Mouse (Mus musculus) hindbrain, embryonic 14.5 days (tissue): ENCODE data around the gene Smo. TPM values are rescaled to one million over a fixed set of nuclear protein-coding genes. Genes with fewer than 3 reads are reported as not detected.

Source experiments
- ATAC-seq: fragments of 200-750 bp; cut with Nextera tagmentation; 2 replicates; pipeline ENCODE4 v1.8.0; 2017; ENCODE audit warnings: moderate number of reproducible peaks, mild to moderate bottlenecking, moderate TSS enrichment, moderate library complexity; ENCODE audit not compliant: low FRiP score
- DNase-seq: peaks from one replicate; pipeline ENCODE4 v3.0.0-alpha.2; 2015; ENCODE audit warnings: low spot score
- H3K27ac ChIP-seq: fragments of 300-500 bp; sonication (generic); 2 replicates; pipeline ENCODE4 v1.5.1; 2014; ENCODE audit warnings: mild to moderate bottlenecking, moderate library complexity
- H3K27me3 ChIP-seq: fragments of 300-500 bp; sonication (generic); 2 replicates; pipeline ENCODE4 v1.6.1; 2014; ENCODE audit warnings: mild to moderate bottlenecking, low read length, mixed read lengths; ENCODE audit not compliant: control insufficient read depth, insufficient read depth
- H3K36me3 ChIP-seq: fragments of 300-500 bp; sonication (generic); replicated peaks from 2 replicates; pipeline ENCODE4 v1.6.1; 2014; ENCODE audit not compliant: control insufficient read depth, insufficient read depth
- H3K4me1 ChIP-seq: fragments of 300-500 bp; sonication (generic); replicated peaks from 2 replicates; pipeline ENCODE4 v1.6.1; 2014; ENCODE audit warnings: antibody characterized with exemption, low read length, mixed read lengths; ENCODE audit not compliant: control insufficient read depth, insufficient read depth
- H3K4me2 ChIP-seq: fragments of 300-500 bp; sonication (generic); replicated peaks from 2 replicates; pipeline ENCODE4 v1.6.1; 2014; ENCODE audit warnings: mild to moderate bottlenecking, moderate library complexity
- H3K4me3 ChIP-seq: fragments of 300-500 bp; sonication (generic); replicated peaks from 2 replicates; pipeline ENCODE4 v1.5.1; 2014; ENCODE audit warnings: mild to moderate bottlenecking, low read length
- H3K9ac ChIP-seq: fragments of 300-500 bp; sonication (generic); 2 replicates; pipeline ENCODE4 v1.6.1; 2014
- H3K9me3 ChIP-seq: fragments of 300-500 bp; sonication (generic); 2 replicates; pipeline ENCODE4 v1.6.1; 2016; ENCODE audit warnings: low read length; ENCODE audit not compliant: control insufficient read depth
- WGBS: fragments of 180-500 bp; shearing (Covaris S2); extraction: QIAGEN DNeasy Blood & Tissue Kit; methylation state at CpG from one replicate; pipeline ENCODE4 v1.1.7; 2014; 5-methylcytosine and 5-hydroxymethylcytosine counted together
- polyA plus RNA-seq: library from polyadenylated mRNA; unstranded; fragments of >200 nt; fragmentation: Nextera tagmentation; extraction: Ambion mirVana; gene quantifications from 2 replicates; pipeline ENCODE4 v1.2.1, GENCODE M21; 2014

Smo gene
- polyA plus RNA-seq, 1 experiment from 2014 or later = 15.6 TPM

- WGBS = 89% methylated on average over 2 of the region's 2 CpGs
- no peaks in the 10 kb centered on the region for H3K27me3 ChIP-seq
- no peak overlapping the region for H3K27ac ChIP-seq
Measured at GRCm38 (mm10) chr6:29766874-29767273, 31.6 kb downstream of the Smo start.

GRCm38 (mm10) chr6:29767813-29768660 lies 32.7 kb downstream of the Smo start, which contains the start of gene Ahcyl2:
TSS of gene Ahcyl2 (plus strand) at chr6:29768011.
- Histone ChIP-seq H3K36me3 (no peaks in the 10 kb centered on the region), H3K27me3 (no peaks in the 10 kb centered on the region), H3K9me3 (no peaks in the 10 kb centered on the region), H3K4me3 (peak within 1 kb of the TSS; percentile 91), H3K9ac (peak within 1 kb of the TSS; percentile 85), H3K4me2 (peak within 1 kb of the TSS; percentile 68), H3K4me1 (peaks cover 24% of the 10 kb centered on the region), H3K27ac (peak within 1 kb of the TSS; percentile 92)
- under 1% methylated on average over 47 of the region's 61 CpGs for WGBS
- ATAC-seq (peak; percentile 99), DNase-seq (peak; percentile 91)

More at GRCm38 (mm10) chr6:29766874-29767273, 31.6 kb downstream of the Smo start:
- no peak overlapping the region for H3K9ac ChIP-seq
- H3K9me3 ChIP-seq = no peaks in the 10 kb centered on the region
- H3K36me3 ChIP-seq = no peaks in the 10 kb centered on the region
- ATAC-seq (no peak), DNase-seq (no peak)
- H3K4me2 ChIP-seq = no peak overlapping the region
- H3K4me1 ChIP-seq = peaks cover 20% of the 10 kb centered on the region
- no peak overlapping the region for H3K4me3 ChIP-seq

GRCm38 (mm10) chr6:29768791-29769441 lies 33.6 kb downstream of the Smo start:
- peak overlapping the region; percentile 91 for H3K4me3 ChIP-seq
- peak; percentile 44 for DNase-seq
- peaks cover 24% of the 10 kb centered on the region for H3K4me1 ChIP-seq
- peak overlapping the region; percentile 85 for H3K9ac ChIP-seq
- ATAC-seq = no peak; the same call in 1 of the 2 replicates
- under 1% methylated on average over 49 of the region's 50 CpGs for WGBS
- no peaks in the 10 kb centered on the region for H3K9me3 ChIP-seq
- H3K4me2 ChIP-seq = peak overlapping the region; percentile 68
- no peaks in the 10 kb centered on the region for H3K27me3 ChIP-seq
- no peaks in the 10 kb centered on the region for H3K36me3 ChIP-seq
- H3K27ac ChIP-seq = peak overlapping the region; percentile 92

GRCm38 (mm10) chr6:29770672-29771321 lies 35.5 kb downstream of the Smo start:
- peaks cover 26% of the 10 kb centered on the region for H3K4me1 ChIP-seq
- H3K27ac ChIP-seq = no peak overlapping the region
- H3K9ac ChIP-seq = no peak overlapping the region
- no peaks in the 10 kb centered on the region for H3K36me3 ChIP-seq
- H3K4me2 ChIP-seq = no peak overlapping the region; the same call in 1 of the 2 replicates
- no peak overlapping the region for H3K4me3 ChIP-seq
- DNase-seq (no peak), ATAC-seq (no peak)
- no peaks in the 10 kb centered on the region for H3K27me3 ChIP-seq
- WGBS = 68% methylated on average over 2 of the region's 2 CpGs
- H3K9me3 ChIP-seq = no peaks in the 10 kb centered on the region

- WGBS = 90% methylated on average over 3 of the region's 3 CpGs
- no peak overlapping the region for H3K27ac ChIP-seq
- no peaks in the 10 kb centered on the region for H3K36me3 ChIP-seq
- H3K4me3 ChIP-seq = no peak overlapping the region
- no peak for DNase-seq
- H3K4me2 ChIP-seq = no peak overlapping the region
- H3K4me1 ChIP-seq = peaks cover 26% of the 10 kb centered on the region
- no peak for ATAC-seq
- no peaks in the 10 kb centered on the region for H3K9me3 ChIP-seq
- no peak overlapping the region for H3K9ac ChIP-seq
- H3K27me3 ChIP-seq = no peaks in the 10 kb centered on the region
Measured at GRCm38 (mm10) chr6:29772236-29772635, 36.9 kb downstream of the Smo start.

GRCm38 (mm10) chr6:29774161-29774560 lies 38.9 kb downstream of the Smo start:
- Histone ChIP-seq H3K27me3 (no peaks in the 10 kb centered on the region), H3K4me2 (no peak overlapping the region), H3K4me3 (no peak overlapping the region), H3K27ac (no peak overlapping the region), H3K9me3 (no peaks in the 10 kb centered on the region), H3K4me1 (peaks cover 25% of the 10 kb centered on the region), H3K36me3 (no peaks in the 10 kb centered on the region), H3K9ac (no peak overlapping the region)
- no peak for DNase-seq
- WGBS = 90% methylated on average over 1 of the region's 1 CpGs
- no peak for ATAC-seq

GRCm38 (mm10) chr6:29775609-29776008 lies 40.3 kb downstream of the Smo start:
- 93% methylated on average over 1 of the region's 1 CpGs for WGBS
- ATAC-seq = no peak
- no peak for DNase-seq

GRCm38 (mm10) chr6:29776542-29777237 lies 41.4 kb downstream of the Smo start:
- no peaks in the 10 kb centered on the region for H3K9me3 ChIP-seq
- peaks cover 7% of the 10 kb centered on the region; the same call in 1 of the 2 replicates for H3K4me1 ChIP-seq
- no peaks in the 10 kb centered on the region for H3K27me3 ChIP-seq
- H3K9ac ChIP-seq = no peak overlapping the region
- H3K4me3 ChIP-seq = no peak overlapping the region
- H3K36me3 ChIP-seq = no peaks in the 10 kb centered on the region
- DNase-seq = no peak
- no peak overlapping the region for H3K27ac ChIP-seq
- no peak for ATAC-seq
- WGBS = 88% methylated on average over 4 of the region's 4 CpGs
- no peak overlapping the region for H3K4me2 ChIP-seq

More at GRCm38 (mm10) chr6:29775609-29776008, 40.3 kb downstream of the Smo start:
- Histone ChIP-seq H3K9me3 (no peaks in the 10 kb centered on the region), H3K4me3 (no peak overlapping the region), H3K27ac (no peak overlapping the region), H3K9ac (no peak overlapping the region), H3K4me1 (peaks cover 14% of the 10 kb centered on the region; the same call in 1 of the 2 replicates), H3K4me2 (no peak overlapping the region), H3K27me3 (no peaks in the 10 kb centered on the region), H3K36me3 (no peaks in the 10 kb centered on the region)
